Mouse (Mus musculus): ENCODE measurements around the gene Rnf186. TPM values are rescaled to one million over a fixed set of nuclear protein-coding genes. Genes with fewer than 3 reads are reported as not detected.
A peak's percentile ranks its signal among the peaks of the same experiment; 100 is the strongest.

Rnf186 gene
- total and polyA plus RNA-seq, 2 experiments from 2014 or later: not detected

DNA sequence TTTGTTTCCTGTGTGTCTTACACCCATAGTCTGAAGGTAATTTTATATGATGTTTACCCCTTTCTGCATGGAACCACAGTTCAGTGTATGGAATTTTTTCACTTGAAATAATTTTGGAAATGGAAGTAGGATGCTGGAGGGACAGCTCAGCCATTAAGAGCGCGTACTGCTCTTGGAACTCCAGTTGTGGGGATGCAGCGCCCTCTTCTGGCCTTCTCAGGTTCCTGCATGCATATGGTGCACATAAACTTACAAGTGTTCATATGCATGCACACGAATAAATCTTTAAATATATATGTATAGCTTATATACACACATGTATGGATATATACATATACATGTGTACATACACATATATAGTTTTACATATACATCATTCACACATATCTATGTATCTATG is 30.2 kb downstream of the Rnf186 start:
- WGBS: 82% methylated on average over 4 of the region's 4 CpGs
- H3K9me3 ChIP-seq (ENCODE audit: low read length): no peaks in the 10 kb centered on the region
- ATAC-seq (ENCODE audit: low FRiP score) (no peak), DNase-seq (ENCODE audit: low spot score) (no peak)
- no peak overlapping the region for H3K4me3 ChIP-seq (ENCODE audit: low read depth, low read length)
- no peaks in the 10 kb centered on the region for H3K27me3 ChIP-seq (ENCODE audit: insufficient read depth, low read length)
- no peaks in the 10 kb centered on the region for H3K36me3 ChIP-seq (ENCODE audit: insufficient read depth, low read length)
- H3K4me1 ChIP-seq (ENCODE audit: insufficient read depth, low read length): no peaks in the 10 kb centered on the region
- H3K9ac ChIP-seq (replicated peaks; ENCODE audit: low read length, poor library complexity, severe bottlenecking): no peak overlapping the region
- H3K27ac ChIP-seq (ENCODE audit: low read depth, low read length): no peak overlapping the region
- no peak overlapping the region for H3K4me2 ChIP-seq (ENCODE audit: low read depth, low read length, poor library complexity, severe bottlenecking)
- TF ChIP-seq CTCF (IDR thresholded peaks at IDR 0.05): peak; percentile 56

DNA sequence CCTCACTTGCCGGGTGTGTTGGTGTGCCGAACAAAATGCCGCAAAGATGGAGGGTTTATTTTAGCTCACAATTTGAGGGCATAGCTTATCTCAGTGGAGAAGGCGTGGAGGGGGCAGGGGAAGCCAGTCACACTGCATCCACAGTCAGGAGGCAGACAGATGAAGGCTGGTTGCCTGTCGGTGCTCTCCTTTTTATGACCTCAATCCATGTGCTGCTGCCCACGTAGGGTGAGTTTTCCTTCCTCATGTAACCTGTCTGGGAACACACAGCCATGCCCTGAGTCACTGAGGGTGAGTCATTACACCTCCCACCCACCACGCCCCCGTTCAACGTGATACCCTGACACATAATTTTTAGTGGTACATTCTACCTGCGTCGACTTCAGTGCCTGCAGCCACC is 31.7 kb downstream of the Rnf186 start:
- H3K9ac ChIP-seq (replicated peaks; ENCODE audit: low read length, poor library complexity, severe bottlenecking): no peak overlapping the region
- 88% methylated on average over 11 of the region's 11 CpGs for WGBS
- H3K27ac ChIP-seq (ENCODE audit: low read depth, low read length): no peak overlapping the region
- H3K36me3 ChIP-seq (ENCODE audit: insufficient read depth, low read length): no peaks in the 10 kb centered on the region
- H3K4me3 ChIP-seq (ENCODE audit: low read depth, low read length): no peak overlapping the region
- no peak for TF ChIP-seq CTCF (IDR thresholded peaks at IDR 0.05)
- H3K4me2 ChIP-seq (ENCODE audit: low read depth, low read length, poor library complexity, severe bottlenecking): no peak overlapping the region
- H3K9me3 ChIP-seq (ENCODE audit: low read length): no peaks in the 10 kb centered on the region
- no peak for DNase-seq (ENCODE audit: low spot score)
- H3K4me1 ChIP-seq (ENCODE audit: insufficient read depth, low read length): no peaks in the 10 kb centered on the region
- no peaks in the 10 kb centered on the region for H3K27me3 ChIP-seq (ENCODE audit: insufficient read depth, low read length)
- no peak for ATAC-seq (ENCODE audit: low FRiP score)

DNA sequence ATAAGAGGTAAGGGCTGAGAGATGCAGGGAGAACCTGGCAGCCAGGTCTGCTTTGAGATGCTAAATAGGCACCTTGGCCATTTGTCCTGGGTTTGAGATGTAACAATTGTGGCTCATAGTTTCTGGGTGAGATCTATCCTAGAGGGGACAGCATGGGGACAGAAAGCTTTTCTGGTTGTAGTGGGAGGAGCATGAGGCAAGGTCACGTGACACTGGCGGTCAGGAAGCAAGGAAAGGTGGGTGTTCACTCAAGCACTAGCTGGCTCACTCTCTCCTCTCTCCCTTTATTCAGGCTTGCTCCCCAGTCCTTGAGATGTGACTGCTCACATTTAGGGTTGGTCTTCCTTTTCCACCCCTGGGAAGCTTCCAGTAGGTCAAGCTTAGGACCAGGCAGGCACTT is 34.1 kb downstream of the Rnf186 start:
- H3K9ac ChIP-seq (replicated peaks; ENCODE audit: low read length, poor library complexity, severe bottlenecking): no peak overlapping the region
- no peaks in the 10 kb centered on the region for H3K9me3 ChIP-seq (ENCODE audit: low read length)
- H3K4me1 ChIP-seq (ENCODE audit: insufficient read depth, low read length): no peaks in the 10 kb centered on the region
- TF ChIP-seq CTCF (IDR thresholded peaks at IDR 0.05): no peak
- DNase-seq (ENCODE audit: low spot score) (no peak), ATAC-seq (ENCODE audit: low FRiP score) (no peak)
- no peak overlapping the region for H3K4me3 ChIP-seq (ENCODE audit: low read depth, low read length)
- WGBS: 79% methylated on average over 2 of the region's 2 CpGs
- no peak overlapping the region for H3K4me2 ChIP-seq (ENCODE audit: low read depth, low read length, poor library complexity, severe bottlenecking)
- no peaks in the 10 kb centered on the region for H3K36me3 ChIP-seq (ENCODE audit: insufficient read depth, low read length)
- H3K27ac ChIP-seq (ENCODE audit: low read depth, low read length): no peak overlapping the region
- H3K27me3 ChIP-seq (ENCODE audit: insufficient read depth, low read length): no peaks in the 10 kb centered on the region

DNA sequence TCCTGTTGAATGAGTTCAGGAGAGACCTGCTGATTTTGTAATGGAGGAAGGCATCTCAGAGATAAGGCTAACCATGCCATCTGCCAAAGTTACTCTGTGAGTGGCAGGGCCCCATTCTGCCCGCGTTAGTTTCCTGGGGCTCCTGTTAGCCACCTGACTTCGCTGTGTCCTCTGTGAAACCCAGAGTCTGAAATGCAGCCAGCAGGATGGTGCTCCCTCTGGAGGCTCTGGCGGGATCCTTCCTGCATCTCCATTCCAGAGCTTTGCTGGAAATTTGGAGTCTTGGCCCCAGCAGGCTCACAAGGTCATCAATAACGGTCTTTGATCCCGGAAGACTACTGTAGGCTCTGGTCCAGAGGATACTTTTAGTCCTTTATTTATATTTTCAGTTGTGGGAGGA is 34.5 kb downstream of the Rnf186 start:
- H3K9ac ChIP-seq (replicated peaks; ENCODE audit: low read length, poor library complexity, severe bottlenecking): no peak overlapping the region
- peak; percentile 59 for TF ChIP-seq CTCF (IDR thresholded peaks at IDR 0.05)
- H3K4me1 ChIP-seq (ENCODE audit: insufficient read depth, low read length): no peaks in the 10 kb centered on the region
- no peaks in the 10 kb centered on the region for H3K27me3 ChIP-seq (ENCODE audit: insufficient read depth, low read length)
- ATAC-seq (ENCODE audit: low FRiP score) (no peak), DNase-seq (ENCODE audit: low spot score) (peak; percentile 30)
- WGBS: 33% methylated on average over 6 of the region's 6 CpGs
- no peaks in the 10 kb centered on the region for H3K9me3 ChIP-seq (ENCODE audit: low read length)
- no peak overlapping the region for H3K27ac ChIP-seq (ENCODE audit: low read depth, low read length)
- H3K36me3 ChIP-seq (ENCODE audit: insufficient read depth, low read length): no peaks in the 10 kb centered on the region
- H3K4me2 ChIP-seq (ENCODE audit: low read depth, low read length, poor library complexity, severe bottlenecking): no peak overlapping the region
- no peak overlapping the region for H3K4me3 ChIP-seq (ENCODE audit: low read depth, low read length)

DNA sequence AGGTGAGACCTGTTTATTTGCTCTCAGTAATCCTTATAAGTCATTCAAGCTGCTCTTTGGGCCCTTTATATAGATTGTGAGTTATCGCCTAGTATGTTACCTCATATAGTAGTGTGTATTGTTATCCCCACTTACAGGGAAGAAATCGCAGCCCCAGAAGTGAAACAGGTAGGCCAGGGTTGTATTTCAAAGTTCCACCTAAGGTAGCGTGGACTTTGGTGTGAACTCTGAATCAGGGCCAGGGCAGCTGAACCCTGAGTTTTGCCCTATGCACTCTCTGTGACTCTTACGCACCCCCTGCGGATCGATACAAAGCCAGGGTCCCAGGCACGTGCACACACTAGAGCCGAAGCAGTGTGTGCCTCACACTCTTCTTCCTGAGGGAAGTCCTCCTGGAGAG is 37.2 kb downstream of the Rnf186 start:
- DNase-seq (ENCODE audit: low spot score) (no peak), ATAC-seq (ENCODE audit: low FRiP score) (no peak)
- TF ChIP-seq CTCF (IDR thresholded peaks at IDR 0.05): no peak
- H3K4me2 ChIP-seq (ENCODE audit: low read depth, low read length, poor library complexity, severe bottlenecking): no peak overlapping the region
- H3K4me1 ChIP-seq (ENCODE audit: insufficient read depth, low read length): no peaks in the 10 kb centered on the region
- no peak overlapping the region for H3K27ac ChIP-seq (ENCODE audit: low read depth, low read length)
- no peak overlapping the region for H3K4me3 ChIP-seq (ENCODE audit: low read depth, low read length)
- 71% methylated on average over 8 of the region's 8 CpGs for WGBS
- H3K27me3 ChIP-seq (ENCODE audit: insufficient read depth, low read length): 0 out of 2 replicates have a peak, but pooled peaks cover 5% of the 10 kb centered on the region
- H3K9ac ChIP-seq (replicated peaks; ENCODE audit: low read length, poor library complexity, severe bottlenecking): no peak overlapping the region
- H3K9me3 ChIP-seq (ENCODE audit: low read length): no peaks in the 10 kb centered on the region
- H3K36me3 ChIP-seq (ENCODE audit: insufficient read depth, low read length): no peaks in the 10 kb centered on the region

DNA sequence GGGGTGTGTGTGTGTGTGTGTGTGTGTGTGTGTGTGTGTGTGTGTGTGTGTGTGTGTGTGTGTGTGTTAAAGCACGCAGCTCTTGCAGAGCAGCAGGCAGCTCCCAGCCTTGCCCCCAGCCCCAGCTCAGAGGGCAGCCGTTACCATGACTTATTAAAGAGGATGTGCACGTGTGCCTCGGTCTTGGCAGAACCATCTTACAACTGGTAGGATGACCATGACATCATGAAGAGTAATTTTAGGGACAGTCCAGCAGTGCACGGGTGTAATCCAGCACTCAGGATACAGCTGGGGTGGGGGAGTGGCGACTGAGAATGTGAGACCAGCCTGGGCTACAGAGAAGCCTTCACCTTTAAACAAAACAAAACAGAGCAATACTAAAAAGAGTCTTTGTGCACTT is 38.3 kb downstream of the Rnf186 start:
- H3K27ac ChIP-seq (ENCODE audit: low read depth, low read length): no peak overlapping the region
- 45% methylated on average over 6 of the region's 6 CpGs for WGBS
- H3K4me2 ChIP-seq (ENCODE audit: low read depth, low read length, poor library complexity, severe bottlenecking): no peak overlapping the region
- 0 out of 2 replicates have a peak, but pooled peaks cover 5% of the 10 kb centered on the region for H3K27me3 ChIP-seq (ENCODE audit: insufficient read depth, low read length)
- no peaks in the 10 kb centered on the region for H3K36me3 ChIP-seq (ENCODE audit: insufficient read depth, low read length)
- no peaks in the 10 kb centered on the region for H3K4me1 ChIP-seq (ENCODE audit: insufficient read depth, low read length)
- no peak overlapping the region for H3K4me3 ChIP-seq (ENCODE audit: low read depth, low read length)
- no peak for DNase-seq (ENCODE audit: low spot score)
- no peak overlapping the region for H3K9ac ChIP-seq (replicated peaks; ENCODE audit: low read length, poor library complexity, severe bottlenecking)
- ATAC-seq (ENCODE audit: low FRiP score): no peak
- no peaks in the 10 kb centered on the region for H3K9me3 ChIP-seq (ENCODE audit: low read length)
- TF ChIP-seq CTCF (IDR thresholded peaks at IDR 0.05): no peak
